21 mouse cellular contexts compared by ENCODE assay signal in genomic region chr3:9352251-9352650, GRCm38 (mm10).
A peak's percentile ranks its signal among the peaks of the same experiment; 100 is the strongest.
DNase-seq lines count a peak whose midpoint lies in the region; ATAC-seq and TF ChIP-seq lines count a peak whose summit lies in the region.
"Had no signal": no experiment of that assay in that cellular context is flagged by ENCODE, and none has a peak within 500 bp of the region (broad histone marks: within the 10 kb centered on the region; RNA-seq: fewer than 3 reads in every experiment).

No protein-coding gene starts in this region.

- ATAC-seq in liver, embryonic 16.5 days (ENCODE audit: low read depth), result peak; percentile 37; the same call in 1 of the 2 replicates
- no peak for ATAC-seq in liver, embryonic 11.5 days (replicated peaks; ENCODE audit: low FRiP score)
- peak; percentile 86 for ATAC-seq in intestine, embryonic 15.5 days
- ATAC-seq: forebrain, embryonic 13.5 days; hindbrain, embryonic 16.5 days; inflammation-experienced regulatory T-cells, adult 6 months had no signal

- H3K36me3 ChIP-seq in liver, embryonic 16.5 days (ENCODE audit: control insufficient read depth, insufficient read depth), result no peaks in the 10 kb centered on the region
- H3K36me3 ChIP-seq in liver, embryonic 11.5 days (ENCODE audit: control insufficient read depth, insufficient read depth, low read length), result no peaks in the 10 kb centered on the region
- H3K36me3 ChIP-seq in intestine, embryonic 15.5 days, result no peaks in the 10 kb centered on the region
- H3K36me3 ChIP-seq: embryonic facial prominence, embryonic 13.5 days; G1E; hindbrain, embryonic 12.5 days had no signal

- H3K9me3 ChIP-seq in liver, embryonic 16.5 days (replicated peaks; ENCODE audit: control insufficient read depth, low read length), result no peaks in the 10 kb centered on the region
- no peaks in the 10 kb centered on the region for H3K9me3 ChIP-seq in liver, embryonic 11.5 days (ENCODE audit: control insufficient read depth, low read length)
- H3K9me3 ChIP-seq in intestine, embryonic 15.5 days, result no peaks in the 10 kb centered on the region
- H3K9me3 ChIP-seq: embryonic facial prominence, embryonic 13.5 days; forebrain, embryonic 13.5 days; G1E; hindbrain, embryonic 12.5 days had no signal

- no peak overlapping the region for H3K27ac ChIP-seq in liver, embryonic 16.5 days (ENCODE audit: low read length)
- H3K27ac ChIP-seq in liver, embryonic 11.5 days (ENCODE audit: low read depth, low read length), result no peak overlapping the region
- H3K27ac ChIP-seq in bone marrow, adult 2 months (ENCODE audit: control insufficient read depth, insufficient read depth, low read depth, low read length, poor library complexity), result 0 out of 2 replicates have a peak overlapping the region, but pooled peaks have one; percentile 27
- H3K27ac ChIP-seq in intestine, embryonic 15.5 days, result no peak overlapping the region
- H3K27ac ChIP-seq: embryonic facial prominence, embryonic 13.5 days; forebrain, embryonic 13.5 days; gastrocnemius, adult 2 months; hindbrain, embryonic 12.5 days had no signal

- H3K9ac ChIP-seq in liver, embryonic 16.5 days (ENCODE audit: low read depth, low read length), result no peak overlapping the region
- no peak overlapping the region for H3K9ac ChIP-seq in liver, embryonic 11.5 days (ENCODE audit: low read depth, low read length)
- H3K9ac ChIP-seq in intestine, embryonic 15.5 days, result no peak overlapping the region
- H3K9ac ChIP-seq: embryonic facial prominence, embryonic 13.5 days; forebrain, embryonic 13.5 days; hindbrain, embryonic 12.5 days had no signal

- DNase-seq in liver, embryonic 11.5 days (ENCODE audit: low spot score), result no peak
- peak; percentile 86 for DNase-seq in yolk sac, embryonic 10.5 days (ENCODE audit: low spot score)
- DNase-seq in urinary bladder, postnatal 14 days (ENCODE audit: low spot score), result no peak
- no peak for DNase-seq in neural tube, embryonic 10.5 days (ENCODE audit: extremely low spot score, low spot score)
- DNase-seq: adrenal gland, postnatal 10 days; cerebellum, adult 11-12 months; cerebellum, adult 9-11 months; cerebellum, postnatal 36 days; gastrocnemius, adult 2 months; gastrocnemius, postnatal 25 days; heart, postnatal 10 days; heart, postnatal 4 days had no signal

- H3K4me1 ChIP-seq in liver, embryonic 16.5 days (ENCODE audit: control insufficient read depth, low read depth, low read length), result no peaks in the 10 kb centered on the region
- H3K4me1 ChIP-seq in liver, embryonic 11.5 days (replicated peaks; ENCODE audit: control insufficient read depth, insufficient read depth, low read length), result 0 out of 2 replicates have a peak, but pooled peaks cover 4% of the 10 kb centered on the region
- no peaks in the 10 kb centered on the region; the same call in 1 of the 2 replicates for H3K4me1 ChIP-seq in bone marrow, adult 2 months (ENCODE audit: control insufficient read depth, insufficient read depth, low read length)
- H3K4me1 ChIP-seq in intestine, embryonic 15.5 days (replicated peaks), result peaks cover 8% of the 10 kb centered on the region

- no peak for TF ChIP-seq POLR2A in bone marrow, adult 2 months (IDR thresholded peaks at IDR 0.05; ENCODE audit: borderline replicate concordance, control insufficient read depth, low read depth, low read length)

- no peak overlapping the region for H3K4me3 ChIP-seq in liver, embryonic 16.5 days (ENCODE audit: low read depth, low read length)
- no peak overlapping the region for H3K4me3 ChIP-seq in liver, embryonic 11.5 days (ENCODE audit: low read depth, low read length)
- no peak overlapping the region for H3K4me3 ChIP-seq in bone marrow, adult 2 months (replicated peaks; ENCODE audit: control insufficient read depth, low read depth, low read length)
- H3K4me3 ChIP-seq in intestine, embryonic 15.5 days (replicated peaks), result no peak overlapping the region
- H3K4me3 ChIP-seq: embryonic facial prominence, embryonic 13.5 days; forebrain, embryonic 13.5 days; gastrocnemius, adult 2 months; hindbrain, embryonic 12.5 days had no signal

- H3K27me3 ChIP-seq in liver, embryonic 16.5 days (ENCODE audit: control insufficient read depth, insufficient read depth, low read depth, low read length), result peaks cover 10% of the 10 kb centered on the region
- H3K27me3 ChIP-seq in liver, embryonic 11.5 days (replicated peaks; ENCODE audit: control insufficient read depth, insufficient read depth, low read length), result peaks cover 5% of the 10 kb centered on the region
- 0 out of 2 replicates have a peak, but pooled peaks cover 6% of the 10 kb centered on the region for H3K27me3 ChIP-seq in intestine, embryonic 15.5 days (replicated peaks)

- WGBS in liver, embryonic 16.5 days (ENCODE audit: insufficient replicate concordance), result 45% methylated on average over 7 of the region's 7 CpGs
- WGBS in liver, embryonic 11.5 days, result 55% methylated on average over 7 of the region's 7 CpGs
- 61% methylated on average over 7 of the region's 7 CpGs for WGBS in bone marrow, adult 2 months
- 54% methylated on average over 7 of the region's 7 CpGs for WGBS in intestine, embryonic 15.5 days

- no peak for TF ChIP-seq CTCF in bone marrow, adult 2 months (IDR thresholded peaks at IDR 0.05; ENCODE audit: control insufficient read depth, insufficient read depth, low read length)

- H3K4me2 ChIP-seq in liver, embryonic 16.5 days (ENCODE audit: low read depth, low read length), result no peak overlapping the region
- no peak overlapping the region for H3K4me2 ChIP-seq in liver, embryonic 11.5 days
- H3K4me2 ChIP-seq in intestine, embryonic 15.5 days (replicated peaks), result no peak overlapping the region
- H3K4me2 ChIP-seq: embryonic facial prominence, embryonic 13.5 days; forebrain, embryonic 13.5 days; hindbrain, embryonic 12.5 days had no signal
